Mouse (Mus musculus): ENCODE results near the gene Artn.

The Artn gene

GRCm38 (mm10) chr4:117890750-117891149, 38.8 kb downstream of the Artn start:
- intact Hi-C loops (cut with DNase I), result no loop called here

- intact Hi-C loops (cut with DNase I), result no loop called here
Observed at GRCm38 (mm10) chr4:117890031-117890430, 39.5 kb downstream of the Artn start.

DNA sequence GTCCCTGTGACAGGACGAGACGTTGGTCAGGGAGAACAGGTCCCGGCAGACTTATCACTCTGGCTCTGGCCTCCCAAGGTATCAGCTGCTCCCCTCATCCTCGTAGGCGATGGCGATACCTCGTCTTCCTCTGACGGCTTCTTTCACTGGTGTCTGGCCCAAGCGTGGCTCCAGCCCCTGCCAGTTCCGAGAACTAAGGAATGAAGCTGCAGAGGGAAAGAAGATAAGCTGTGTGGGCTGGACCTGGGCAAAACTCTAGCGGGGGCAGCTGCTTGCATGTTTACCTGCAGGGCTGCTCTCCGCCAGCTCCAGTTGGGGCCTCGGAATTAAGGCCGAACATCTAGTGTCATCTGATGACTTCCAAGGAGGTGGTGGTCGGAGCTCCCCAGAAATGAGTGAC, 40.1 kb downstream of the Artn start:
- intact Hi-C loops (cut with DNase I), result no loop called here

GRCm38 (mm10) chr4:117887920-117888319, 41.6 kb downstream of the Artn start:
- intact Hi-C loops (cut with DNase I), result no loop called here

- intact Hi-C loops (cut with DNase I), result no loop called here
Observed at GRCm38 (mm10) chr4:117887133-117887532, 42.4 kb downstream of the Artn start, which contains the start of gene Atp6v0b. TSS of gene Atp6v0b (minus strand) at chr4:117887333.

DNA sequence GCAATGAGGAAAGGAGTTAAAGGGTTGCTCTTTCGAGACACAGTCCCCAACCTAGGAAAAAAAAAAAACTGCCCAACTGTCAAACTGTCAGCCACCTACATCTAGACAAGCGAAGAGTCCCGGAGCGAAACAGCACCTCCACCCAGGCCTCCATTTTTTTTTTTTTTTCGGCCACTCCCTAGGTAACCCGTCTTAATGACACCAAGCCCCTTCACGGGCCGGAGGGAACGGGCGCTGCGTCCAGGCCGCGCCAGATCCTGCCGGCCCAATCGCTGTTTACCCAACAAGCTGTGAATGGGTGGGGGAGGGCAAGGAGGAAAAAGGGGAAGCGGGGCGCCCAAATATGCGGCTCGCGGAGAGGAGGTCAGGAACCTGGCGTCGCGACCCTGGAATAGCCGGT, 42.9 kb downstream of the Artn start:
- intact Hi-C loops (cut with DNase I), result no loop called here

GRCm38 (mm10) chr4:117885994-117886393, 43.6 kb downstream of the Artn start:
- intact Hi-C loops (cut with DNase I), result no loop called here

DNA sequence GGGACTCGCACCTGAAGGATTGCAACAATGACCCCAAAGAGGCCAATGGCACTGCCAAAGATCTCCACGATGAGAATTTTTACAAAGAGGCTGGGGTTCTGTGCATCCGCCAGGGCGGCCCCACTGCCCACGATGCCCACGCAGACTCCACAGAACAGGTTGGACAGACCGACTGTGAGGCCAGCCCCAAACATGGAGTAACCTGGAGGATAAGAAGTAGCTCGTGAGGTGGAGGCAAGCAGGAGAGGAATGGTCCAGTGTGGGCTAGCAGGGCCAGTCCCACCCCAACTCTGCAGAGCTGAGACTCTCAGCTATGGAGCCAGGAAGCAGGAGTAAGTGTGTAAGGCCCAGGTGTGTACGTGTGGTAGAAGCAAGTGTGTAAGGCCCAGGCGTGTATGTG, 44.5 kb downstream of the Artn start:
- intact Hi-C loops (cut with DNase I), result no loop called here

GRCm38 (mm10) chr4:117884146-117884545, 45.4 kb downstream of the Artn start:
- intact Hi-C loops (cut with DNase I), result no loop called here

DNA sequence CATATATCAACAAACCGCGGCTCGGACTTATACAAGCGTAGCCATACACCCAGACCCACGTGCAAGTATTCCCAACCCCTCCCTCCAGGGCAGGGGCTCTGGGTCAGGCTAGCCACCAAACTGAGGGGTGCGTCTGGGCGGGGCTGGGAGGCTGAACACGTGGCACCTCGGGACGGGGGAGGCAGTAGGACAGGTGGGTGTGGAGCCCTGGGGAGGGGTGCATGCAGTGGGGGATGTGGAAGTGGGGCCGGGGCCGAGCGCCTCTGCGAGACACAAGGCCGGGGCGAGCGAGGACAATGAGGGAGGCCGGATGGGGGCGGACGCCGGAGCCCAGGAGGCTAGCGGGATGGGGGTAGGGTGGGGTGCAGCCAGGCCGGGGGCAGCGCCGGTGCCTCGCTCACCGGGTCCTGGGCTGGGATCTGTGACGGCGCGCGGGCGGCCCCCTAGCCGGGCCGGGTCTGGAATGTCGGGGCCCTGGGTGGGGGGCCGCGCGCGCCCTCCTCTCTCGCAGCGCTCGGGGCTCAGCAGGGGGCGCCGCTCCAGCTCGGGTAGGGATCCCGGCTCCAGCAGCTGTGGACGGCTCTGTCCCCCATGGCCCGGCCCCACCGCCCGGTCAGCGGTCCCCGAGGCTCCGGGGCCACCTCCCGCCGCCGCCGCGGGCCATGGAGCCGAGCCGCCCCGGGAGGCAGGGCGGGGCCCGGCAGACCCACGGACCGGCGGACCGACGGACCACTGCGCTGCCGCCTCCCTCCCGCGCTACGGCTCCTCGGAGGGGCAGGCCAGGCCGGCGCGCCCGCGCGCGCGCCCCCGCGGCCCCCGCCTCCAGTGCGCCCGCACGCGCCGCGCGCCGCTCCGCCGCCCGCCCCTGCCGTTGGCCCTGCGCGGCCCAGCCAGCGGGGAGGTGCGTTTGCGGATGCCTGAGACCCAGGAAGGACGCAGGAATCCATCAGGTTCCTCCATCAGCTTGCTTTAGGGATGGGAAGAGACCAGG, 46.6 kb downstream of the Artn start, which contains the start of gene B4galt2:
TSS of gene B4galt2 (minus strand) at position 787 of the 991 bp plus-strand sequence.
- intact Hi-C loops (cut with DNase I), result no loop called here

GRCm38 (mm10) chr4:117878703-117879102, 50.9 kb downstream of the Artn start:
- intact Hi-C loops (cut with DNase I), result no loop called here

- intact Hi-C loops (cut with DNase I), result no loop called here
Observed at GRCm38 (mm10) chr4:117878301-117878700, 51.3 kb downstream of the Artn start.

Measured in adrenal gland (tissue).